Mouse (Mus musculus) midbrain, embryonic 14.5 days (tissue): ENCODE measurements around the gene Trim62. TPM values are rescaled to one million over a fixed set of nuclear protein-coding genes. Genes with fewer than 3 reads are reported as not detected.

Experiments used
- ATAC-seq: fragments of 200-750 bp; cut with Nextera tagmentation; 2 replicates; pipeline ENCODE4 v1.8.0; 2017; ENCODE audit warnings: moderate number of reproducible peaks, moderate library complexity; ENCODE audit not compliant: low FRiP score, low TSS enrichment
- DNase-seq: peaks from one replicate; pipeline ENCODE4 v3.0.0-alpha.2; 2015
- H3K27ac ChIP-seq: fragments of 300-500 bp; sonication (generic); replicated peaks from 2 replicates; pipeline ENCODE4 v1.5.1; 2014; ENCODE audit warnings: mild to moderate bottlenecking, low read depth, low read length, moderate library complexity
- H3K27me3 ChIP-seq: fragments of 300-500 bp; sonication (generic); 2 replicates; pipeline ENCODE4 v1.6.1; 2014; ENCODE audit warnings: low read length, control low read depth, mixed read lengths; ENCODE audit not compliant: control insufficient read depth, insufficient read depth
- H3K36me3 ChIP-seq: fragments of 300-500 bp; sonication (generic); 2 replicates; pipeline ENCODE4 v1.6.1; 2014; ENCODE audit warnings: low read length, control low read depth; ENCODE audit not compliant: control insufficient read depth, insufficient read depth
- H3K4me1 ChIP-seq: fragments of 300-500 bp; sonication (generic); 2 replicates; pipeline ENCODE4 v1.6.1; 2014; ENCODE audit warnings: mild to moderate bottlenecking, antibody characterized with exemption, low read length, control low read depth; ENCODE audit not compliant: control insufficient read depth, insufficient read depth
- H3K4me2 ChIP-seq: fragments of 300-500 bp; sonication (generic); 2 replicates; pipeline ENCODE4 v1.6.1; 2014; ENCODE audit warnings: mild to moderate bottlenecking, low read length, moderate library complexity
- H3K4me3 ChIP-seq: fragments of 300-500 bp; sonication (generic); replicated peaks from 2 replicates; pipeline ENCODE4 v1.5.1; 2014; ENCODE audit warnings: low read depth, low read length
- H3K9ac ChIP-seq: fragments of 300-500 bp; sonication (generic); replicated peaks from 2 replicates; pipeline ENCODE4 v1.6.1; 2014; ENCODE audit warnings: mild to moderate bottlenecking, low read length, moderate library complexity
- H3K9me3 ChIP-seq: fragments of 300-500 bp; sonication (generic); 2 replicates; pipeline ENCODE4 v1.6.1; 2016; ENCODE audit warnings: low read length, control low read depth, mixed read lengths; ENCODE audit not compliant: control insufficient read depth
- WGBS: fragments of 180-500 bp; shearing (Covaris S2); extraction: QIAGEN DNeasy Blood & Tissue Kit; methylation state at CpG from one replicate; pipeline ENCODE4 v1.1.7; 2014; 5-methylcytosine and 5-hydroxymethylcytosine counted together
- polyA plus RNA-seq: library from polyadenylated mRNA; unstranded; fragments of >200 nt; fragmentation: Nextera tagmentation; extraction: Ambion mirVana; gene quantifications from 2 replicates; pipeline ENCODE4 v1.2.1, GENCODE M21; 2014

Trim62 gene
- polyA plus RNA-seq, 1 experiment from 2014 or later, result 27.3 TPM

GRCm38 (mm10) chr4:128888436-128888990, 5.1 kb downstream of the Trim62 start:
- Histone ChIP-seq H3K36me3 (0 out of 2 replicates have a peak, but pooled peaks cover 2% of the 10 kb centered on the region), H3K27me3 (no peaks in the 10 kb centered on the region), H3K9ac (no peak overlapping the region; the same call in 1 of the 2 replicates), H3K27ac (no peak overlapping the region), H3K4me1 (peaks cover 33% of the 10 kb centered on the region), H3K9me3 (no peaks in the 10 kb centered on the region), H3K4me2 (no peak overlapping the region), H3K4me3 (no peak overlapping the region)
- 90% methylated on average over 6 of the region's 6 CpGs for WGBS
- no peak for DNase-seq
- no peak for ATAC-seq

- peaks cover 26% of the 10 kb centered on the region for H3K4me1 ChIP-seq
- H3K9me3 ChIP-seq, result no peaks in the 10 kb centered on the region
- no peak for ATAC-seq
- H3K4me2 ChIP-seq, result no peak overlapping the region
- DNase-seq, result no peak
- WGBS, result 91% methylated on average over 12 of the region's 12 CpGs
- H3K27me3 ChIP-seq, result no peaks in the 10 kb centered on the region
- H3K9ac ChIP-seq, result no peak overlapping the region
- H3K4me3 ChIP-seq, result no peak overlapping the region
- H3K27ac ChIP-seq, result no peak overlapping the region
- 0 out of 2 replicates have a peak, but pooled peaks cover 2% of the 10 kb centered on the region for H3K36me3 ChIP-seq
These were observed 6.6 kb downstream of the Trim62 start for GRCm38 (mm10) chr4:128889752-128890630.

GRCm38 (mm10) chr4:128891157-128891556, 7.8 kb downstream of the Trim62 start:
- peaks cover 24% of the 10 kb centered on the region for H3K4me1 ChIP-seq
- H3K4me3 ChIP-seq, result no peak overlapping the region
- DNase-seq (no peak), ATAC-seq (no peak)
- no peak overlapping the region for H3K4me2 ChIP-seq
- no peaks in the 10 kb centered on the region for H3K9me3 ChIP-seq
- 0 out of 2 replicates have a peak, but pooled peaks cover 2% of the 10 kb centered on the region for H3K36me3 ChIP-seq
- WGBS, result 26% methylated on average over 1 of the region's 1 CpGs
- H3K27ac ChIP-seq, result no peak overlapping the region
- no peak overlapping the region for H3K9ac ChIP-seq
- no peaks in the 10 kb centered on the region for H3K27me3 ChIP-seq

- H3K27ac ChIP-seq, result no peak overlapping the region
- 85% methylated on average over 6 of the region's 6 CpGs for WGBS
- H3K27me3 ChIP-seq, result no peaks in the 10 kb centered on the region
- H3K4me2 ChIP-seq, result no peak overlapping the region
- no peak overlapping the region for H3K9ac ChIP-seq
- no peak overlapping the region for H3K4me3 ChIP-seq
- peaks cover 18% of the 10 kb centered on the region for H3K4me1 ChIP-seq
- DNase-seq (no peak), ATAC-seq (no peak)
- H3K9me3 ChIP-seq, result no peaks in the 10 kb centered on the region
- H3K36me3 ChIP-seq, result 0 out of 2 replicates have a peak, but pooled peaks cover 2% of the 10 kb centered on the region
These were observed 8.4 kb downstream of the Trim62 start for GRCm38 (mm10) chr4:128891746-128892145.

GRCm38 (mm10) chr4:128892188-128892587, 8.8 kb downstream of the Trim62 start:
- Histone ChIP-seq H3K4me1 (peaks cover 13% of the 10 kb centered on the region), H3K4me3 (no peak overlapping the region), H3K36me3 (no peaks in the 10 kb centered on the region), H3K9me3 (no peaks in the 10 kb centered on the region), H3K27ac (no peak overlapping the region), H3K9ac (no peak overlapping the region), H3K27me3 (no peaks in the 10 kb centered on the region), H3K4me2 (no peak overlapping the region)
- ATAC-seq (no peak), DNase-seq (no peak)
- 82% methylated on average over 6 of the region's 6 CpGs for WGBS

GRCm38 (mm10) chr4:128894112-128894511, 10.7 kb downstream of the Trim62 start:
- Histone ChIP-seq H3K27me3 (no peaks in the 10 kb centered on the region), H3K4me1 (peaks cover 14% of the 10 kb centered on the region), H3K9ac (no peak overlapping the region), H3K4me3 (no peak overlapping the region), H3K36me3 (no peaks in the 10 kb centered on the region), H3K27ac (no peak overlapping the region), H3K4me2 (no peak overlapping the region), H3K9me3 (no peaks in the 10 kb centered on the region)
- ATAC-seq, result no peak
- DNase-seq, result no peak
- WGBS, result 70% methylated on average over 12 of the region's 12 CpGs

- Histone ChIP-seq H3K27me3 (no peaks in the 10 kb centered on the region), H3K4me3 (no peak overlapping the region), H3K27ac (no peak overlapping the region), H3K4me2 (no peak overlapping the region), H3K9me3 (no peaks in the 10 kb centered on the region), H3K36me3 (peaks cover 3% of the 10 kb centered on the region; the same call in 1 of the 2 replicates), H3K4me1 (peaks cover 26% of the 10 kb centered on the region), H3K9ac (no peak overlapping the region)
- DNase-seq (no peak), ATAC-seq (no peak)
- WGBS, result 95% methylated on average over 4 of the region's 4 CpGs
These were observed 12.5 kb downstream of the Trim62 start for GRCm38 (mm10) chr4:128895841-128896240.

- 93% methylated on average over 10 of the region's 10 CpGs for WGBS
- ATAC-seq, result no peak
- no peak for DNase-seq
These were observed 13.3 kb downstream of the Trim62 start for GRCm38 (mm10) chr4:128896667-128897066.

More at GRCm38 (mm10) chr4:128896667-128897066, 13.3 kb downstream of the Trim62 start:
- Histone ChIP-seq H3K4me3 (no peak overlapping the region), H3K4me2 (no peak overlapping the region), H3K27ac (no peak overlapping the region), H3K9ac (no peak overlapping the region), H3K4me1 (peaks cover 26% of the 10 kb centered on the region), H3K9me3 (no peaks in the 10 kb centered on the region), H3K36me3 (peaks cover 5% of the 10 kb centered on the region; the same call in 1 of the 2 replicates), H3K27me3 (no peaks in the 10 kb centered on the region)
